Mouse (Mus musculus) hindlimb bud, embryonic 11.5 days (tissue): ENCODE measurements at regions not wholly inside any gene's neighbourhood (a gene's known extent, or its start where the extent isn't known, plus 50 kb on each side); places are given as distances from the start of the nearest gene placed in this dataset.

Experiments used
- DNase-seq: peaks from one replicate; pipeline ENCODE4 v3.0.0-alpha.2; 2012; ENCODE audit warnings: low read depth, low spot score; ENCODE audit errors: extremely low spot score

- no peak for DNase-seq
These were observed 152.9 kb downstream of the Gm9376 start for GRCm38 (mm10) chr14:118419442-118420193.

- DNase-seq = no peak
These were observed 155.7 kb downstream of the Gm9376 start for GRCm38 (mm10) chr14:118422351-118423001.

GRCm38 (mm10) chr14:118423269-118423668 is 156.5 kb downstream of the Gm9376 start:
- DNase-seq = no peak

- DNase-seq = no peak
These were observed 159.8 kb downstream of the Gm9376 start for GRCm38 (mm10) chr14:118426562-118426961.

- DNase-seq = no peak
These were observed 163.5 kb downstream of the Gm9376 start for GRCm38 (mm10) chr14:118430286-118430685.

- DNase-seq = no peak
These were observed 164.0 kb downstream of the Gm9376 start for GRCm38 (mm10) chr14:118430740-118431139.

- DNase-seq = no peak
These were observed 164.6 kb downstream of the Gm9376 start for GRCm38 (mm10) chr14:118431241-118431882.
